Mouse (Mus musculus) spleen, postnatal 36 days (tissue): Measurements from ENCODE around the gene Upf2.
"Not testable (repeated sequence)": the region's sequence is repeated elsewhere in the genome, so short reads cannot be mapped to it uniquely, and the experiment has no call there.

Source experiments
- DNase-seq, 2 experiments: peaks; one replicate each; pipeline ENCODE4 v3.0.0; 2022; ENCODE audit warnings: low spot score in 2 of 2, mixed read lengths in 1 of 2

Upf2 gene

DNA sequence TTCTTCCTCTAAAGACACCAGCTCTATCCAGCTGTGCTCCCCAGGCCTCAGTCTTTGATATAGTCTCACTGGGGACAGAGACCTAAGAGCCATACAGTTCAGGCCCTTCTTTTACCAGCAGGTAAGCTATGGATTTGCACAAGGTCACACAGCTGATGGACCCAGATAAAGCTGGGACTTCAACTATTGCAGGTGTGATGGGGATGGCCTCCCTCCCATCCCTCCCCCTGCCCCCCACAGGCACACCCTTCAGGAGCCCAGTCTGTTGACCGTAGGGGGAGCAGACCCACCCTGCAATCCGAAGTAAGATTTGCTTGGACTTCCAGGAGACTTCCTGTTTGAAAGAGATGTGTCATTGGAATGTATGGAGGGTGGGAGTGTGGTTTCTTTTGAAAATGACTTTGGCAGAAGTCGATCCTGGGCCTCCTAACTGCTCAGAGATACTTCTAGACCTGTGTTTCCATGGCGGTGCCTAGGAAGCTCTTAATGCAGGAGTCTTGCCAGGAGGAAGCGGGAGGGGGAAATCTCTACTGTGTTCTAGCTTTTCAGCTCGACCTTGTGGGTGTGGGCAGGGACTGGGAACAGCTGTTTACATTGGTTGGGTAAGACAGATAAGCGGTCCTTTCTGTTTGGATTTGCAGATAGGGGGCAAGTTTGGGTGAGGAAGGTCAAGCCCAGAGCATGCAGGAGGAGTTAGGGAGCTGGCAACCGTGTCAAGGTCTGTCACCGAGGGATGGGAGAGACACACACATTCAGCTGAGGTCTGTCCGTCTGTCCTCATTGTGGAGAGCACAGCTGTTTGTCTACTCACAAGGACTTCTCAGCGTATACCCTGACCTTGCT lies 120.5 kb downstream of the Upf2 start:
- no peak for DNase-seq

DNA sequence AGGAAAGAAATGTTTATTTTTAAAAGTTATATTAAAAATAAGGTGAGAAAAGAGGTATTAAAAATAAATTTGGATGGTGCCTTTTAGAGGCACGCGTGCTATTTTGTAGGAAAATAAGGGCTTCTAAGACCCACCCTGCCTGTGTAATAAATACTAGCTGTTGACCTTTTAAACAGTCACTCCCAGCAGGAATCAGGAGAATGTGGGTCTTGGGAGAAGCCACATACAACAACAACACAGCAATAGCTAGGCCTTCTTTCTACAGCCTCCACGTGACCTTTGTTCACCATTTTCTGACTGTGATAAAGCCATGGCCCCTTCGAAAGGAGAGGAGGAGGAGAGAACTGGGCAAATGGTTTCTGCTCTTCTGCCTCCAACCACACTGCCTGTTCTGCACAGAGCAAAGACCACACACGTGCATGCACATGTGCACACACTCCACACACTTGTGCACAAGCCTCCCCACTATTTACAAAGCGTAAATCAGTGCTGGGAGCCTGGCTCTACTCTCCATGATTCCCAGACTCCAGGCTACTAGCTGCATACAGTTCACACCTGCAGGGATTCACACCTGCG lies 121.5 kb downstream of the Upf2 start:
- DNase-seq: no peak

DNA sequence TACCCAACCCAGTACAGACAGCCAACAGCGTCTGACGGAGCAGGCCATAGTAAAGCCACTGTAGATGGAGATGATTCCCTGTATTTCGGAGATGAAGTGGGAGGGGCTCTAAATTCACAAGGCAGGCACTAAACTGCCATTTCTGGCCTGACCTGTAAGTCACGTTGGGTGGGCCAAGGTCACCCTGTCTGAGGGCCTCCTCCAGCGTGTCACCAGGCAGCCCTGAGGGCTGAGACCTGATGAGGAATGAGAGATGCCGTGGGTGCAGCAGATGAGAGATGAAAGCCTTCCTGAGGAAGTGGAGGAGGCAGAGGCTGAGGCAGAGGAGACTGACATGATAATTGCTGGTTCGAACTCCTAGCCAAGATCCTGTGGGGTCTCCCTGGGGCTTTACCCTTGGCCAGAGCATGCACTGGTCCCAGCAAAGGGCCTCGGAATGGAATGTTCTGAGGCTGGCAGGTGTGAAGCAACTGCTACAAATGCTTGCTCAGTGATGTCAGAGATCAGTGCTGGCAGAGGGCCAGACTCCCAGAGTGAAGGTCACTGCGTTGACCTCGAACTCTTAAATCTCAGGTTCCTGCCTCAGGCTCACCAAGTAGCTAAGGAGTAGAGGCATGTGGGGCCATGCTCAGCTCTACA lies 123.7 kb downstream of the Upf2 start:
- DNase-seq: no peak

DNA sequence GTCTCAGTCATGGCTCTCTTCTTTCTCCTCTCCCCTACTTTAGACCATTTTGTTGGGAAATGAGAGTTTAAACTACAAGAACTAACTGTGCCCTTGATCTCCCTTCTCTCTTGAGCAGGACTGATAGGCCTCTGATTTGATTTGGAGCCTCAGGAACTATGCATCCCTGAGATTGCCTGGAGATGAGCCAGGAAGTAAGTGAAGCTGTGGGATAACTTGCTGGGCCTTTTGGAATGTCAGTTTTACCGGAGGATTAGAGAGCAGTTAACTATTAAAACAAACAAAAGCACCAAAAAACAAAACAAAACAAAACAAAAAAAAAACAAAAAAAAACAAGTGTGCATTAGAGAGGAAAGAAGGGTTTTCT lies 124.2 kb downstream of the Upf2 start:
- DNase-seq: no peak

DNA sequence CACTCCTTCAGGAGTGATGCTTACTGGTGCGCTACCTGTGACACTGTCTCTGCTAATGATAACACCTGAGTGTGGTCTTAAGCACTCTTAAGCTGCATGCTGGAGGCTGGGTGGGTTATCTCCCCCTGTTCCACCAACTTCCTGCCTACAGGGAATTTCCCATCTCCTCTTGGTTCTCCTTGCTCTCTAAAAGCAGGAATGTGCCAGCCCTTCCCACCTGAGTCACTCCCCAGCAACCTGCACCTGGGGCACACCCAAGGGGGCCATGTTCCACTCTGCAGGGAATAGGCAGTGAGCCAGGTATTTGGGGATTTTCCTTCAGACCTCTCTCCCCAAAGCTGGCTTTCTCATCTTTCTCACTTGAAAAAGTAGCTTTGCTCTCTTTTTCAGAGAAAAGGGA lies 128.8 kb downstream of the Upf2 start:
- no peak for DNase-seq

DNA sequence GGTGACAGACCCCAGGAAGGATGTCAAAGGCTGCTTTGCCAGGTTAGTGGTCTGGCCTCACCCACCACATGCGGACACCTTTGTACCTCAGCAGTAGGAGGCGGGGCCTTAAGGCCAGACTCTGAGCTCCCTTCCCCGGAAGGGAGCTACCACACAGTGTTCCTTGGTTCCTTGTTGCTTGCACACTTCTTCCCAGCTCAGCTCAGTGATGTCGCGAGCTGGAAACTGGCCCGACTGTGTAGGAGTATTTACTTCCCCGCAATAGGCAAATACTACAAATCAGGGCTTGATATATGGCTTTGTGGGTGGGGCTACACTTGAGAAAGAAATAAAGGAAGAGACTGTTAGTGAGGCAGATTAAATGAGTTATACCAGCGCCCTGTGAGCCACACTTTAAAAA lies 129.8 kb downstream of the Upf2 start:
- no peak for DNase-seq

DNA sequence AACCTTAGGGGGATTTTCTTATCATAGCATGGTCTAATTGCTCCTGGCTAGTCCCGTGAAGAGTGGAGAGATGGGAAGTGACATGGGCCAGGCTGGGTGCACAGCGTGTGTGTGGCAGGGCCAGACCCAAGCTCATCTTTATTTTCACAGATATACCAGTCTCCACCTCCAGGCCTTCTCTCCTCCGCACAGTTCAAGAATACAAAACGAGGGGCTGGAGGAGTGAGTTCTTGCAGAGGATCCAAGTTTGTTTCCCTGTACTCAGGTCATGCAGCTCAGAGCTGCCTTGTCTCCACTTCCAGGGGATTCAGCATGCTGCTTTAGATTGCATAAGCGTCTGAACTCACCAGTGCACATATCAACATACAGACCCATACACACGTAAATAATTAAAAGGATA lies 131.3 kb downstream of the Upf2 start:
- DNase-seq: no peak

DNA sequence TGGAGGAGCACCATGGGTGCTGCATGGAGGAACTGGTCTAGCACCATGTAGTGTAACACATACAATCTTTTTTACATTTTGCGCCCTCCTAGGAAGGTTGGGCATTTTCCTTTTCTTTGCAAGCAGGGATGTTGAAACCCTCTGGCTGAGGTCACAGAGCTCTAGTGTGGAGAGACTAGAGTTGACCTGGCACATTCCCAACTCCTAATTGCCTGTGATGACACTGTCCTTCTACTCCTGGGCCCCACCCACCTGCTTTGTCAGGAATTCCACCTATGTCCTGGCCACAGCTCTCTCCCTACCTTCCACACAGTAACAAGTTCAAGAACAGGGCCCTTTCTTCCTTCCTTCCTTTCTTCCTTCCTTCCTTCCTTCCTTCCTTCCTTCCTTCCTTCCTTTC lies 132.4 kb downstream of the Upf2 start:
- no peak for DNase-seq

DNA sequence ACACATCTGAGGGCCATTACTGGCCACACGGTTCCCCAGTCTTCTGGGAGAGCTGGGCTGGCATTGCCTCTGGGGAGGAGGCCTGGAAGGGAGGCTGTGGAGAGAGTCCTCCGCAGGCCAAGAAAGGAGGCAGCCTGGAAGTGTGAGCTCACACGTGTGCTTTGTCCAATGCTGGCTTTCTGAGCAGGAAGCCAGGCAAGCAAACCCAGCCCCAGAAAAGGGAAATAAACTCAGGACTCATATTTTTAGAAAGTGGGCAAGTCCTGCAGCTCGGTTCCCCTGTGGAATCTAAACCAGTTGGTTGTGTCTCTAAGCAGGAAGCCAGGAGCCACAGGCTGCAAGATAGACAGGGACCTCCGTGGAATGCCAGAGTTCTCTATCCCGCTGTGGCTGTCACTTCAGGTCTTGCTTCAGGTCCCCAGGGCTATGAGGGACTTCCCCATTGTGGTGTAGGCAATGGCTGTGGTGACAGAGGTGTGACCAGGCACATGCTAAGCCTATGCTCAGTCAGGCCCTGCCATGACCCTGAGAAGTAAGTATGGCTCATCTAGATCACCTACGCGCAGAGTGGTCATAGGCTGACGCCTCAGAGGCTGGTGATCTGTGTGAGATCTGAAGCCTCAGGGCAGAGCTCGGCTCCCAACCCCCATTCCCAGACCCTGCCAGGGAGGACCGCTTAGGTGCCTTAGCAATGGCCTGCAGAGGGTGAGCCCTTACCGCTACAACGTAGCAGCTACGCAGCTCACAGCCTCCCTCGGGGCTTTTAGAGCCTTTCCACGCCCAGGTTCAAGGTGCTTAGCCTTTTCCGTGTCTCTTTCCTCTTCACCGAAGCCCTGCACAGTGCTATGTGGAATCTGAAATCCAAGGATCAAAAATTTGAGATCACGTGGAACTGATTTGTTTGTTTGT lies 134.6 kb downstream of the Upf2 start:
- peak; percentile 53 to 55 for DNase-seq

DNA sequence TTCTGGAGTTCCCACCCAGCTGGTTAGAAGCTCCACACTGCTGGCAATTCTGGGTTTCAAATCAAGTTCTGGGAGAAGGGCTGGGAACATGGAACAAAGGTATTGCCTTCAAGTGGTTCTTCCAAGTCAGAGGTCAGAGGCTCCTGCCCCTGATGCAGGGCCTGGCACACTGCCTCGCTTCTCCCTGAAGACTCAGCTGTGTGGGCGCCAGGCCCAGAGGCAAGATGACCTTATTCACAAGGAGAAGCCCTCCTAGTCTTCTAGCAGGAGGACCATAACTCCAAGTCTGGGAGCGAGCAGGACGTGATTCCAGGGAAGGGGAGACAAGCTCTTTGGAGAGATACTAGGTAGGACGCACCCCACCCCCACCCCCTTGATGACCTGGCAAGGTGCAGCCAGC lies 135.9 kb downstream of the Upf2 start:
- DNase-seq: no peak

DNA sequence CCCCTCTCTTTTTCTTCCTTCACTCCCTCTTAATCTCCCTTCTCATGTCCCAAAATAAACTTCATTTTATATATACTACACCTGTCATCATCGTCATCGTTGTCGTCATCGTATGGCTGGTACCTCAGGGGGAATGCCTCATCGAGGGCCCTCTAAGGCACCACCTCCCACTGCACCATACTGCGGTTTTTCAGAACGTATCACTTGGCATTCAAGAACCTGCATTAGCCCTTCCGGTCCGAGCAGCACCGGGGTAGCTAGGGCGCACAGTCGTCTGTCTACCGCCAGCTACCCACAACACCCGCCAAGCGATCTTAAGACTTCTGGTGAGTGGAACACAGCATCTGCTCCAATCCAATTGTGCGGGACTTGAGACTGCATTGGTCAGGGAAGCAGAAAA lies 138.7 kb downstream of the Upf2 start:
- DNase-seq: not testable (repeated sequence)

DNA sequence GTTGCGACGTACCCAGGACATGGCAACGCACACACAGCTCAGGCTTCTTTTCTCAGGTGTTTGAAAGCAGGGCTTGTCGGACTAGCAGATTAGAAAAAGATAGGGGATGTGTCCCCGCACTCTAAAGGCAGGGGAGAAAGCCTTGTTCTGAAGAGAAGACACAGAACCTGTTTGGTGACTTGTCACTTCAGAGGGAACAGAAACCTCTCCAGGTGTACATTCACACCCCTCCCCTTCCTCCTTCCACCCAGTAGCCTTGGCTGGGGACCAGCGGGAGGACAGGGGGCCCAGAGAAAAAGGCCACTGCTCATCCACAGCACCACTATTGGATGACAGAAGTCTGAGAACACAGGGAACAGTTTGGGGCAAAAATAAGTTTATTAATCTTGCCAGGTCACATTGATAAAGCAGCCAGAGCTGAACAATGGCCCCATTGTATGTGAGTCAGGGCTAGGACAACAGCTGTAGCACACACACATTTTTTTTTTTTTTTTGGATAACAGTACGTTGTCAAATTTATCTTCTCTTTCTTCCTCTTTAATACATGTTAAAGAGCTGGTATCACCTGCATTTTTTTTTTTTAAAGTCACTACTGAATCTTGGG lies 145.9 kb downstream of the Upf2 start:
- DNase-seq: no peak

DNA sequence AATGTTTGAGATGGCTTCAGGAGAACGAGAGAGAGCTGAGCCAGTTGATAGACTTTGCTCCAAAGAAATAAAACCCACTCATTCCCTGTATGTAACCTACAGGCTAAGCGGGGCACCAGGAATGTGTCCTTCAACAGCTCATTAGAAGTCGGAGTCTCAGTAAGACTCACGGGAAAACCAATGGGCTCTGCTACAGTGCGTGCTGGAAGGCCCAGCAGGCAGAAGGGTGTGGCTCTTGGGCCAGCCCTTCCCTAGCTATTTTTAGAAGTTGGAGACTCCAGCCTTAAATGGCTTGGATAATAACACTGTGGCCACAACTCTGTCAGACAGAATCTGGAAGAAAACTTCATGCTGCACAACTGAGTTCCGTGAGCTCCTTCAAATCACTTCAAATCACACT lies 147.7 kb downstream of the Upf2 start:
- no peak for DNase-seq

DNA sequence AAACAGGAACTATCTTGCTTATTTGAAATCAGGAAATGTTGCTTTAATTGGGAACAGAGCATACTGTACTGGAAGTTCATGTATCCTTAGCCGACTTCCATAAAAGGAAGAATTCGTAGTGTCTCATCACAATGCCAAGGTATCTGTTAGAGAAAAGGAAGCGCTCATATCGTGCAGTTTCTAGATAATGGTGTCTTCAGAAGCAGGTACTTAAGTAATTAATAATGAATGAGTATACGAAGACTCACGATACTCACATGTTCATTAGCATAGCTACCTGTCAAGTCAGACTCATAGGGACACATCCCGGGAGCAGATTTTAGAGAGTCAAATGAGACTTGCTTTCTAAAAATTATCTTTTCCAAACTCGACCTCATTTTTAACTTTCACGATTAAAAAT lies 148.2 kb downstream of the Upf2 start:
- DNase-seq: no peak

DNA sequence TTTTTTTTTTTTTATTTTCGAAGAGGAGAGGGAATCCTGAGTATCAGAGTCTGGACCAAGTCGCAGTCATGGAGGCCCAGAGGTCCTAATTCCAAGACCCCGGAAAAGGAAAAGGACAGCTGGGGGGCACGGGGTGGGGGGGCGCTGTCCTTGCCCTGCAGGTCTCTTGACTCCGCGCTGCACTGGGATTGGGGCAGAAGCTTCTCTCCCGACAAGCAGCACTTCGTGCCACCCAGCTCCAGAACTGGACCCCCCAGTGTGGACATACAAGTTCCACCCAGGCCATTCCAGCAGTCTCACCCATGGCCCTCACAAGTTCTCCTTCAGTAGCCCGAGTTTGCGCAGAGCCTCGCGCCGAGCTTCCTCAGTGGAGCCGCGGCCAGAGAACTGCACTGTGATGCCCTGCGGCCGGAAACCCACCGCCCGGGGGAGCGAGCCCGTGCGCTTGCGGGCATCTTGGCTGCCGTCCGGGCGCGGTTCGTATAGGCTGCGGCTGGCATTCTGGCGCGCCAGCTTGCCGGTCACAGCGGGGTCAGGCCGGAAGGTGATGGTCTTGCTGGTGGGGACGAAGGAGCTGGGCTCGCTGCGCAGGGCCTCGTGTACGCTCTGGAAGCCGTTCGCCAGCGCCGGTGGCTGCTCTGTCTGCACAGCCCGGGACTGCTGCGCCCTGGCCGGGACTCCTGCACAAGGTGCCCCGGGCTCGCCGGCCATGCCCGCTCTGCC lies 148.9 kb downstream of the Upf2 start:
- no peak for DNase-seq

DNA sequence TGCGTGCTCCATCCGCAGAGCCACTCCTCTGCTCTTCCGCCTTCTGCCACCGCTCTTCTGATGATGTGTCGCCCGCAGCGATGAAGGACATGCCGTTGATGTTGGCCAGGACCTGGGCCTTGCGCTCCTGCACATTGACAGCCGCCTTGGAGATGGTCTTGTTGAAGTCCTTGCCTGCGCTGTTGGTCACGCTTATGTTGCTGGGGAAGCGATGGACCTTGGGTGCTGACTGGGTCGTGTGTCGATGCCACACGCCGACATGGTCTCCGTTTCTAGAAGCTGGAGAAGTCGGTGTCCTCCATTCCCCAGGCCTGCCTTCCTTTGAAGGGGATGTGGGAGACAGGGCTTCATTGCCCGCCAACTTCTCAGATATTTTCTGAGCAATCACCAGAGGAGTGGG lies 149.5 kb downstream of the Upf2 start:
- no peak for DNase-seq

DNA sequence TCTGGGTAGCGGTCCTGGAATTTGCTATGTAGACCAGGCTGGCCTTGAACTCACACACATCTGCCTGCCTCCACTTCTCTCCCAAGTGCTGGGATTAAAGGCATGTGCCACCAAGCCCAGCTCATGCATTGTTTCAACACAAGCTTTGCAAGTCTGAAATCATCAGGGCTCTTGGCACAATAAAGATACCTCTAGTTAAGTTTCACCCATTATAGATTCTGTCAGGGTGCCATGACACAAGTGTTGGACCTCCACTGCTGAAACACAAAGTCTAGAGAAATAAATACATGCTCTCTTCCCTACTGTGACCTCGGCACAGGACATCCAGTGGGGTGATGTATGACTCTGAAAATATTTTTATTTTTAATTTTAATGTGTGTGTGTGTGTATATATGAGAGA lies 154.2 kb downstream of the Upf2 start:
- DNase-seq: no peak
